Mouse (Mus musculus) midbrain, embryonic 14.5 days (tissue): ENCODE measurements around the gene Lin52. TPM values are rescaled to one million over a fixed set of nuclear protein-coding genes. Genes with fewer than 3 reads are reported as not detected.

Experiments
- ATAC-seq: fragments of 200-750 bp; cut with Nextera tagmentation; 2 replicates; pipeline ENCODE4 v1.8.0; 2017; ENCODE audit warnings: moderate number of reproducible peaks, moderate library complexity; ENCODE audit not compliant: low FRiP score, low TSS enrichment
- DNase-seq: peaks from one replicate; pipeline ENCODE4 v3.0.0-alpha.2; 2015
- H3K27ac ChIP-seq: fragments of 300-500 bp; sonication (generic); replicated peaks from 2 replicates; pipeline ENCODE4 v1.5.1; 2014; ENCODE audit warnings: mild to moderate bottlenecking, low read depth, low read length, moderate library complexity
- H3K27me3 ChIP-seq: fragments of 300-500 bp; sonication (generic); 2 replicates; pipeline ENCODE4 v1.6.1; 2014; ENCODE audit warnings: low read length, control low read depth, mixed read lengths; ENCODE audit not compliant: control insufficient read depth, insufficient read depth
- H3K36me3 ChIP-seq: fragments of 300-500 bp; sonication (generic); 2 replicates; pipeline ENCODE4 v1.6.1; 2014; ENCODE audit warnings: low read length, control low read depth; ENCODE audit not compliant: control insufficient read depth, insufficient read depth
- H3K4me1 ChIP-seq: fragments of 300-500 bp; sonication (generic); 2 replicates; pipeline ENCODE4 v1.6.1; 2014; ENCODE audit warnings: mild to moderate bottlenecking, antibody characterized with exemption, low read length, control low read depth; ENCODE audit not compliant: control insufficient read depth, insufficient read depth
- H3K4me2 ChIP-seq: fragments of 300-500 bp; sonication (generic); 2 replicates; pipeline ENCODE4 v1.6.1; 2014; ENCODE audit warnings: mild to moderate bottlenecking, low read length, moderate library complexity
- H3K4me3 ChIP-seq: fragments of 300-500 bp; sonication (generic); replicated peaks from 2 replicates; pipeline ENCODE4 v1.5.1; 2014; ENCODE audit warnings: low read depth, low read length
- H3K9ac ChIP-seq: fragments of 300-500 bp; sonication (generic); replicated peaks from 2 replicates; pipeline ENCODE4 v1.6.1; 2014; ENCODE audit warnings: mild to moderate bottlenecking, low read length, moderate library complexity
- H3K9me3 ChIP-seq: fragments of 300-500 bp; sonication (generic); 2 replicates; pipeline ENCODE4 v1.6.1; 2016; ENCODE audit warnings: low read length, control low read depth, mixed read lengths; ENCODE audit not compliant: control insufficient read depth
- WGBS: fragments of 180-500 bp; shearing (Covaris S2); extraction: QIAGEN DNeasy Blood & Tissue Kit; methylation state at CpG from one replicate; pipeline ENCODE4 v1.1.7; 2014; 5-methylcytosine and 5-hydroxymethylcytosine counted together
- polyA plus RNA-seq: library from polyadenylated mRNA; unstranded; fragments of >200 nt; fragmentation: Nextera tagmentation; extraction: Ambion mirVana; gene quantifications from 2 replicates; pipeline ENCODE4 v1.2.1, GENCODE M21; 2014

Lin52 gene
- polyA plus RNA-seq, 1 experiment from 2014 or later = 41.5 TPM

- DNase-seq = peak; percentile 81
- H3K9ac ChIP-seq = no peak overlapping the region; the same call in 1 of the 2 replicates
Observed at GRCm38 (mm10) chr12:84487324-84488056, 36.3 kb downstream of the Lin52 start.

DNA sequence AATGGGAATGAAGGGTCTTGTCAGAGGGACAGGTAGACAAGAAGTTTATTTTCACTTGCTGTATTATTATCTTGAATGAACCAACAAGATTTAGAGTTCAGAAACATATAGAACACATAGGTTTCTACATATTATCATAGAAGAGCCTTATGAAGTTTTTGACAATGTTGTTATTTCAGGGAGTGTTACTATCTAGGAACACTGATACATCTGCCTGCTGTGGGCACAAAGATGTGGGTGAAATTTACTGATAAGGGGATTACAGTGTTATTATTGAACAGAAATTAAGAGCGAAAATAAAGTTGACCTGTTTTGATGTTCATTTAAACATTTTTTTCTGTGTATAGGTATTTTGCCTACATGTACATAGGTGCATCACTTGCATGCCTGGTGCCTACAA lies 45.6 kb downstream of the Lin52 start:
- H3K4me2 ChIP-seq = no peak overlapping the region
- no peak for ATAC-seq

More at GRCm38 (mm10) chr12:84487324-84488056, 36.3 kb downstream of the Lin52 start:
- 17% methylated on average over 8 of the region's 8 CpGs for WGBS
- Histone ChIP-seq H3K27ac (0 out of 2 replicates have a peak overlapping the region, but pooled peaks have one; percentile 52), H3K36me3 (no peaks in the 10 kb centered on the region; the same call in 1 of the 2 replicates), H3K4me1 (peaks cover 9% of the 10 kb centered on the region; the same call in 1 of the 2 replicates), H3K27me3 (peaks cover 16% of the 10 kb centered on the region; the same call in 1 of the 2 replicates), H3K4me3 (no peak overlapping the region), H3K9me3 (no peaks in the 10 kb centered on the region), H3K4me2 (peak overlapping the region; percentile 22; the same call in 1 of the 2 replicates)
- ATAC-seq = peak; percentile 70; the same call in 1 of the 2 replicates

GRCm38 (mm10) chr12:84500528-84501263 lies 49.5 kb downstream of the Lin52 start:
- Histone ChIP-seq H3K36me3 (no peaks in the 10 kb centered on the region), H3K9me3 (no peaks in the 10 kb centered on the region), H3K27ac (peak overlapping the region; percentile 77), H3K9ac (0 out of 2 replicates have a peak overlapping the region, but pooled peaks have one; percentile 4), H3K4me3 (no peak overlapping the region), H3K4me1 (peaks cover 25% of the 10 kb centered on the region), H3K4me2 (peak overlapping the region; percentile 39), H3K27me3 (no peaks in the 10 kb centered on the region)
- peak; percentile 87 for DNase-seq
- 28% methylated on average over 8 of the region's 8 CpGs for WGBS
- peak; percentile 75 for ATAC-seq

More for the DNA sequence above, 45.6 kb downstream of the Lin52 start:
- peaks cover 19% of the 10 kb centered on the region for H3K4me1 ChIP-seq
- H3K27ac ChIP-seq = no peak overlapping the region
- WGBS = 100% methylated on average over 1 of the region's 1 CpGs
- no peak for DNase-seq
- H3K36me3 ChIP-seq = no peaks in the 10 kb centered on the region; the same call in 1 of the 2 replicates
- H3K27me3 ChIP-seq = no peaks in the 10 kb centered on the region
- no peak overlapping the region for H3K9ac ChIP-seq
- no peaks in the 10 kb centered on the region for H3K9me3 ChIP-seq
- H3K4me3 ChIP-seq = no peak overlapping the region

DNA sequence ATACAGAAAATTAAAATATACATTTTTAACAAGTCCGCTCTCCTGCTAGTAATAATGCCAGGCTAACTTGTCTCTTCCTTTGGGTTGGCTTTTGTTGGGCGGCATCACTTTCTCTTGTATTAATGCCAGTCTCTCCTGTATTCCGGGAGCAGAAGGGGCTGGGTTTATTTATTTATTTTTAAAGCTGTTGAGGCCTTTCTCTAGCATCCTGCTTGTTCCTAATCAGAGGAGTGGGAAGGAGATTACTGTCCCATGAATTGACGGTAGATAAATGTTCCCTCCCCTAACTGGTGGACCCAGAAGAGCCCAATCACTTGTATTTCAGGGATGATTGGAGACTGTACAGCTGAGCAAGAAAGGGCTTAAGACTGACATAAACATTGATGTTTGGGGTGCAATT lies 50.1 kb downstream of the Lin52 start:
- Histone ChIP-seq H3K4me3 (no peak overlapping the region), H3K27me3 (no peaks in the 10 kb centered on the region), H3K4me2 (peak overlapping the region; percentile 39), H3K4me1 (peaks cover 25% of the 10 kb centered on the region), H3K9ac (0 out of 2 replicates have a peak overlapping the region, but pooled peaks have one; percentile 4), H3K36me3 (no peaks in the 10 kb centered on the region), H3K9me3 (no peaks in the 10 kb centered on the region), H3K27ac (peak overlapping the region; percentile 77)
- 34% methylated on average over 4 of the region's 4 CpGs for WGBS
- no peak for ATAC-seq
- DNase-seq = no peak

GRCm38 (mm10) chr12:84506856-84507255 lies 55.6 kb downstream of the Lin52 start:
- Histone ChIP-seq H3K4me2 (no peak overlapping the region), H3K9me3 (no peaks in the 10 kb centered on the region), H3K27me3 (no peaks in the 10 kb centered on the region), H3K4me3 (no peak overlapping the region), H3K27ac (no peak overlapping the region), H3K36me3 (no peaks in the 10 kb centered on the region), H3K9ac (no peak overlapping the region), H3K4me1 (peaks cover 6% of the 10 kb centered on the region)
- WGBS = 98% methylated on average over 4 of the region's 4 CpGs
- ATAC-seq (no peak), DNase-seq (no peak)

DNA sequence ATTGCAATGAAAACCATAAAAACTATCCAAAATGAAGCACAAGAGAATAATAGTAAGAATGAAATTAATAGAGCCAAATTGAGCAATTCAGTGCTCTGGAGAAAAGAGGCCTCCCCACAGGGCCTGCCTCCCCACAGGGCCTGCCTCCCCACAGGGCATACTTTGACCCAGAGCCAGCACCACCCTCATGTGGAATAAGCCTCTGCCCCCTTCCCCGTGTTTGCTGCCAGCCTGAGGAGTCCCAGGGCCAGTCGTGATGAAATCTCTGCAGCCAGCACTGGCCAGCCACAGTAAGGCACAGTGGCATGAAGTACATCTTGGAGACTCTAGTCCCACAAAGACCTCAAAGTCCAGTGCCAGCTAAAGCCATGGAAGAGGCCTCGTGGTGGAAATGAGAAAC lies 60.8 kb downstream of the Lin52 start:
- Histone ChIP-seq H3K4me2 (no peak overlapping the region), H3K36me3 (no peaks in the 10 kb centered on the region), H3K9ac (no peak overlapping the region), H3K4me3 (no peak overlapping the region), H3K27ac (no peak overlapping the region), H3K4me1 (no peaks in the 10 kb centered on the region), H3K9me3 (no peaks in the 10 kb centered on the region), H3K27me3 (no peaks in the 10 kb centered on the region)
- no peak for DNase-seq
- 49% methylated on average over 3 of the region's 3 CpGs for WGBS
- no peak for ATAC-seq

- WGBS = 91% methylated on average over 4 of the region's 4 CpGs
- Histone ChIP-seq H3K9me3 (no peaks in the 10 kb centered on the region), H3K36me3 (no peaks in the 10 kb centered on the region), H3K4me1 (no peaks in the 10 kb centered on the region), H3K27ac (no peak overlapping the region), H3K27me3 (no peaks in the 10 kb centered on the region), H3K4me3 (no peak overlapping the region), H3K9ac (no peak overlapping the region), H3K4me2 (no peak overlapping the region)
- ATAC-seq (no peak), DNase-seq (no peak)
Observed at GRCm38 (mm10) chr12:84515486-84515885, 64.3 kb downstream of the Lin52 start.

DNA sequence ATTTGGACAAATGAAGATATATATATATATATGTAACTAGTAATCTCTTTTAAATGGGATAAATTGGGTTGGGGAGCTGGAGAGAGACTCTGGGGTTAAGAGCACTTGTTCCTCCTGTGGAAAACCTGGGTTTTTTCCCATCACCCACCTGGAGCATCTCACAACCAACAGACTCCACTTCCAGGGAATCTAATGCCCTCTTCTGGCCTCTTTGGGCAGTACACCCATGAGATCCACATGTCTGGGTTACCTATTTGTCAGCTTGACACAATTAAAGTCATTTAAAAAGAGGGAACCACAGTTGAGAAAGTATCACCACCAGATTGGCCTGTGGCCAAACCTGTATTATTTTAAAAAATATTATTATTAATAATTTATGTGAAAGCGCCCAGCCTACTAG lies 65.4 kb downstream of the Lin52 start:
- H3K9ac ChIP-seq = no peak overlapping the region
- no peaks in the 10 kb centered on the region for H3K4me1 ChIP-seq
- H3K27me3 ChIP-seq = no peaks in the 10 kb centered on the region
- H3K9me3 ChIP-seq = no peaks in the 10 kb centered on the region
- 98% methylated on average over 1 of the region's 1 CpGs for WGBS
- H3K4me3 ChIP-seq = no peak overlapping the region
- no peak overlapping the region for H3K27ac ChIP-seq
- H3K4me2 ChIP-seq = no peak overlapping the region
- H3K36me3 ChIP-seq = no peaks in the 10 kb centered on the region
- no peak for DNase-seq
- no peak for ATAC-seq
